Mouse (Mus musculus): ENCODE measurements around the gene Dbf4.

DNA sequence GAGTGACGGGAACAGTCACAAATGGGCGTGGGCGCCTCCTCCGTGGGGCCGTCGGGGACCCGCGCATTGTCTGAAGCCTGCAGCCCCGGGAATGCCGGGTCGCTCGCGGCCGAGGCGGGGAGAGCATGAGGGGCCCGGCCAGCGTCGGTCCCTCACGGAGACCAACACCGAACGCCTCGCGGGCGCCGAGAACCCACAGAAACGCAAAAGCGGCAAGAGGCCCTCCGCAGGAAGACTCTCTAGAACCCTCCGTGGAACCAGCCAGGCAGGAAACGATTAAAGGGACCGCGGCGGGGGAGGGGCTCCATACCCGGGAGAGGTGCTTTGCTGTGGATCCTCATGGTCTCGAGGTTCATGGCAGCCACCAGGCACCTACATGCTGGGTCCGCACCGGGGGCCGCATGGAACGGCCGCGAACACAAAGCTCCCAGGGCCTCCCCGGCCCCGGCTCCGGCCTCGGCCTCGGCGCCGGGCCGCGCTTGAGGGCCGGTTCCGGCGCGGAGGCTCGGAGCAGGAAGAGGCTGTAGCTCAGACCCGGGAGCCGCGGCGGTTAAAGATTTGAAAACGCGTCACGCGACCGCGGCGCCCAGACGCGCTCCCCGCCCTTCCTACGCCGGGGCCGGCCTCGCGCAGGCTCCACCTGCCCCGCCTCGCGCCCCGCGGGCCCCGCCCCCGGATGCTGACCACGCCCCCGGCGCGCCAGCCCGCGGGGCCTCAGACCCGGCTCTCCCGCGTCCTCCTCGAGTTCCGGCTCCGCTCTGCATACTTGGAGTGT is at the start of gene Dbf4, which contains the start of gene Slc25a40:
- no peak for TF ChIP-seq CTCF (IDR thresholded peaks at IDR 0.05; ENCODE audit: insufficient read depth, low read depth, low read length)
- peak; percentile 52; the same call in 1 of the 2 replicates for TF ChIP-seq POLR2A (IDR thresholded peaks at IDR 0.05; ENCODE audit: insufficient read depth, low read depth, low read length)

Measured in olfactory bulb, adult 2 months (tissue).